Mouse (Mus musculus): ENCODE measurements around the gene Hist1h4j.

DNA sequence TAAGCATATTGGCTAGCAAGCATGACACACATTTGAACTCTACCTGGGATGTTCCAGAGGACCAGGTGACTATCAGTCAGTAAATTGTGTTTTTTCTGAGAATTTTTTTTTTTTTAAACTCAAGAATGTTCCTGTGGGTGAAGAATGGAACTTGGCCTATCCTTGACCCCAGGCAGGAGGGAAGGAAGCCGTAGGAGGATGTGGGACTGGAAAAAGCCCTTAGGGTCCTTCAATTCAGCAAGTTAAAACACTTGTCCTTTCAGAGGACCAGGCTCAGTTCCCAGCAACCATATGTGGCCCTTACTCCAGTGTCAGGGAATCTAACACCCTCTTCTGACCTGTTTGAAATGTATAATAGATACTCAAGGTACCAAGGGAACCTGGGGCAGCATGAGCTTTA lies 5.3 kb upstream of the Hist1h4j start:
- TF ChIP-seq POLR2A (IDR thresholded peaks at IDR 0.05; ENCODE audit: low read depth, low read length) (no peak), CTCF (conservative IDR thresholded peaks at IDR 0.05; ENCODE audit: insufficient read depth, insufficient read length, low read depth, low read length) (no peak)

Data from kidney, adult 2 months (tissue).